Mouse (Mus musculus) adipose tissue, adult 10 weeks (tissue): ENCODE results near the gene Serpina11. TPM values are rescaled to one million over a fixed set of nuclear protein-coding genes. Genes with fewer than 3 reads are reported as not detected.

ENCODE experiments used
- polyA plus RNA-seq: library from polyadenylated mRNA; stranded (reverse); fragments of 350-450 nt; fragmentation: Illumina TruSeq; extraction: RNeasy Lipid Tissue Mini Kit (QIAGEN cat#74804); gene quantifications from one replicate; pipeline ENCODE4 v1.2.3, GENCODE M21; 2014; ENCODE audit warnings: low read depth, low replicate concordance

The Serpina11 gene
- not detected for polyA plus RNA-seq

DNA sequence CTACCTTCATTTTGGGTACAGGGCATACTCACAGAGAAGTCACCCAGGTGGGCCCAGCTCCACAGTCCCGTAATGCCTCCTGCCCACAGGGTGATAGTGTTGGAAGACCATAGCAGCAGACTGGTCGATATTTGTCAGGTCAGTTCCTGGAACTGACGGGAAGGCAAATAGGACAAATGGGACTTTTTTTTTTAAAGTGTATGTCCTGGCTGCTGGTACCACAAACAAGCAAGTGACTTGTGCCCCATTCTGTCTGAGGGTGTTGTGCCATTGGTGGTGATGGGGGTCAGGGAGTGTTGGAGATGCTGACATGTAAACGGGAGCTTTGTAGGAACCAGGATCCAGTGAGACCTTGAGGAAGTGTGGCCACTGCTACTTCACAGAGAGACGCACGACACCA is at the start of gene Serpina11:
Gene Serpina11, minus strand, starts transcription at position 101 of the 400 bp plus-strand sequence.

DNA sequence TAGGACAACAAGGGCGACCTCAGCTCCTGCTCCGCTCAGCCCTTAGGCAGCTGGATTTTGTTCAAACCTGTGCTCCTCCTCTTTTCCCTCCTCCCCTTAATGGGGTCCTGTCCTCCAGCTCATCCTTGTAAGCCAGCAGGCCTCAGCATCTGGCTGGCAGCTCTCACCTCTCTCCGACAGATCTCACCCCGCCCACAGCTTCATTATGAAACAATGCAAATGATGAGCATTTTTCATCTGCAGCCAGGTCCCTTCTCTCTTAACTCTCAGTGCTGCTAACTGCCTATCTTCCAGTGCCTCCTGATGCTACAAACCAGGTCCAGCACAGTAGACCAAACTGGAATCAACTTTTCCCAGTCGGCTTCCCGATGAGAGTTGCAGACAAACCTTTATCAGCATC is 23.9 kb upstream of the Serpina11 start, which contains the start of gene Serpina9:
Gene Serpina9, minus strand, starts transcription at position 136 of the 400 bp plus-strand sequence.

DNA sequence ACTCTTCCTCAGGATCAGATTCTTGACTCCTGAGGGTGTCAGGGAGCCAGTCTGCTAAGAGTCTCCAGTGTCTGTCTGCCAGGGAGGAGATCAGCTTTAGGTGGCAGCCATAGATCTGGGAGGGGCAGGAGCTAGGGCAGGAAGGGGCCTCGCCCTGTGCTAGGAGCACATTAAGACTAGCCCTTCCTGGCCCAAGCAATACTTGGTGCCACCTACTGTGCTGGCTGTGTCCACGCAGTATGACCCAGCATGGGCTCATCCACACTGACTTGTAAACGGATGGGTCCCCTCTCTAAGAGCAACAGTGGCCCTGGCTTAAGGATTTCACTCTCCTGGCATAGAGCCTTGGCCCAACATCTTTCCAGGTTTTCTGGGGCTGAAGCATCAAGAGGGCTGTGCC is 31.0 kb downstream of the Serpina11 start, which contains the start of gene Serpina1e:
Gene Serpina1e, minus strand, starts transcription at position 178 of the 400 bp plus-strand sequence.

Other genes starting within 250 kb of the Serpina11 start
- 0.46 TPM for gene Serpina1d, start 216.4 kb downstream of the Serpina11 start, polyA plus RNA-seq
- 0.24 TPM for gene Serpina1b, start 159.6 kb downstream of the Serpina11 start, polyA plus RNA-seq
- 0.52 TPM for gene Serpina1a, start 126.4 kb downstream of the Serpina11 start, polyA plus RNA-seq
- gene Serpina1c, start 85.1 kb downstream of the Serpina11 start, polyA plus RNA-seq: not detected
- not detected for gene Serpina1e, start 31.0 kb downstream of the Serpina11 start, polyA plus RNA-seq
- gene Serpina9, start 23.8 kb upstream of the Serpina11 start, polyA plus RNA-seq: not detected
- not detected for gene Serpina12, start 54.5 kb upstream of the Serpina11 start, polyA plus RNA-seq
- 2.0 TPM for gene Serpina5, start 111.2 kb upstream of the Serpina11 start, polyA plus RNA-seq
- 0.69 TPM for gene Serpina3a, start 122.8 kb upstream of the Serpina11 start, polyA plus RNA-seq
- gene Serpina3b, start 138.0 kb upstream of the Serpina11 start, polyA plus RNA-seq: 2.8 TPM
- gene Serpina3c, start 163.9 kb upstream of the Serpina11 start, polyA plus RNA-seq: 69.9 TPM
- 0.61 TPM for gene Serpina3f, start 224.6 kb upstream of the Serpina11 start, polyA plus RNA-seq
- gene Serpina3g, start 246.3 kb upstream of the Serpina11 start, polyA plus RNA-seq: 3.7 TPM